Mouse (Mus musculus): Measurements from ENCODE around the gene Ugt2a3. TPM values are rescaled to one million over a fixed set of nuclear protein-coding genes. Genes with fewer than 3 reads are reported as not detected.
"Not testable (repeated sequence)": the region's sequence is repeated elsewhere in the genome, so short reads cannot be mapped to it uniquely, and the experiment has no call there.

The Ugt2a3 gene
- polyA plus RNA-seq, 1 experiment from 2014 or later = not detected

GRCm38 (mm10) chr5:87311392-87311791 lies 25.6 kb downstream of the Ugt2a3 start:
- 92% methylated on average over 12 of the region's 12 CpGs for WGBS
- no peak overlapping the region for H3K4me2 ChIP-seq
- H3K4me3 ChIP-seq = no peak overlapping the region
- no peaks in the 10 kb centered on the region for H3K4me1 ChIP-seq
- H3K27ac ChIP-seq = no peak overlapping the region
- no peak overlapping the region for H3K9ac ChIP-seq
- no peaks in the 10 kb centered on the region for H3K27me3 ChIP-seq
- no peak for ATAC-seq (ENCODE audit: insufficient number of reproducible peaks, low FRiP score, low TSS enrichment, low read depth)
- H3K36me3 ChIP-seq = no peaks in the 10 kb centered on the region
- H3K9me3 ChIP-seq = no peaks in the 10 kb centered on the region

- not testable (repeated sequence) for H3K9me3 ChIP-seq; H3K4me3 ChIP-seq; H3K4me1 ChIP-seq; H3K9ac ChIP-seq; H3K27me3 ChIP-seq; H3K36me3 ChIP-seq; H3K27ac ChIP-seq; H3K4me2 ChIP-seq; ATAC-seq (ENCODE audit: insufficient number of reproducible peaks, low FRiP score, low TSS enrichment, low read depth)
- WGBS = 82% methylated on average over 4 of the region's 4 CpGs
These were observed 50.8 kb downstream of the Ugt2a3 start for GRCm38 (mm10) chr5:87286180-87286579.

GRCm38 (mm10) chr5:87275986-87276385 lies 61.0 kb downstream of the Ugt2a3 start:
- not testable (repeated sequence) for H3K9me3 ChIP-seq; H3K9ac ChIP-seq; H3K4me3 ChIP-seq; H3K4me1 ChIP-seq; H3K27ac ChIP-seq; ATAC-seq (ENCODE audit: insufficient number of reproducible peaks, low FRiP score, low TSS enrichment, low read depth); H3K27me3 ChIP-seq; H3K36me3 ChIP-seq; H3K4me2 ChIP-seq
- 82% methylated on average over 4 of the region's 4 CpGs for WGBS

GRCm38 (mm10) chr5:87275581-87275980 lies 61.4 kb downstream of the Ugt2a3 start:
- Histone ChIP-seq H3K9me3 (no peaks in the 10 kb centered on the region), H3K9ac (no peak overlapping the region), H3K4me1 (no peaks in the 10 kb centered on the region), H3K36me3 (no peaks in the 10 kb centered on the region), H3K4me3 (no peak overlapping the region), H3K27me3 (no peaks in the 10 kb centered on the region), H3K27ac (no peak overlapping the region), H3K4me2 (no peak overlapping the region)
- ATAC-seq (ENCODE audit: insufficient number of reproducible peaks, low FRiP score, low TSS enrichment, low read depth) = no peak
- WGBS = 81% methylated on average over 6 of the region's 6 CpGs

Other genes with a start within 250 kb of the Ugt2a3 start
- not detected in 2 replicates for gene Ugt2b36, start 244.6 kb downstream of the Ugt2a3 start, polyA plus RNA-seq (2015; fragmentation: Nextera tagmentation; extraction: Ambion mirVana)
- gene Ugt2b5, start 196.9 kb downstream of the Ugt2a3 start, polyA plus RNA-seq (2015; fragmentation: Nextera tagmentation; extraction: Ambion mirVana) = not detected in 2 replicates
- gene Ugt2b37, start 82.4 kb downstream of the Ugt2a3 start, polyA plus RNA-seq (2015; fragmentation: Nextera tagmentation; extraction: Ambion mirVana) = not detected in 2 replicates
- gene Ugt2b38, start 87.0 kb upstream of the Ugt2a3 start, polyA plus RNA-seq (2015; fragmentation: Nextera tagmentation; extraction: Ambion mirVana) = not detected in 2 replicates
- not detected in 2 replicates for gene Ugt2a2, start 145.1 kb upstream of the Ugt2a3 start, polyA plus RNA-seq (2015; fragmentation: Nextera tagmentation; extraction: Ambion mirVana)
- gene Gm43638, start 149.6 kb upstream of the Ugt2a3 start, polyA plus RNA-seq (2015; fragmentation: Nextera tagmentation; extraction: Ambion mirVana) = not detected in 2 replicates
- gene Ugt2a1, start 153.7 kb upstream of the Ugt2a3 start, polyA plus RNA-seq (2015; fragmentation: Nextera tagmentation; extraction: Ambion mirVana) = not detected in 2 replicates
- not detected in 2 replicates for gene Sult1b1, start 201.0 kb upstream of the Ugt2a3 start, polyA plus RNA-seq (2015; fragmentation: Nextera tagmentation; extraction: Ambion mirVana)
- not detected in 2 replicates for gene Sult1d1, start 231.8 kb upstream of the Ugt2a3 start, polyA plus RNA-seq (2015; fragmentation: Nextera tagmentation; extraction: Ambion mirVana)

Measured in limb, embryonic 15.5 days (tissue).